Mouse (Mus musculus) brain, adult 2 months (tissue): Measurements from ENCODE around the gene Zfp61.
A peak's percentile ranks its signal among the peaks of the same experiment; 100 is the strongest.
"Not testable (repeated sequence)": the region's sequence is repeated elsewhere in the genome, so short reads cannot be mapped to it uniquely, and the experiment has no call there.

Experiments used
- DNase-seq: peaks from one replicate; pipeline ENCODE4 v3.0.0; 2011; ENCODE audit warnings: low read depth, low spot score

Zfp61 gene

DNA sequence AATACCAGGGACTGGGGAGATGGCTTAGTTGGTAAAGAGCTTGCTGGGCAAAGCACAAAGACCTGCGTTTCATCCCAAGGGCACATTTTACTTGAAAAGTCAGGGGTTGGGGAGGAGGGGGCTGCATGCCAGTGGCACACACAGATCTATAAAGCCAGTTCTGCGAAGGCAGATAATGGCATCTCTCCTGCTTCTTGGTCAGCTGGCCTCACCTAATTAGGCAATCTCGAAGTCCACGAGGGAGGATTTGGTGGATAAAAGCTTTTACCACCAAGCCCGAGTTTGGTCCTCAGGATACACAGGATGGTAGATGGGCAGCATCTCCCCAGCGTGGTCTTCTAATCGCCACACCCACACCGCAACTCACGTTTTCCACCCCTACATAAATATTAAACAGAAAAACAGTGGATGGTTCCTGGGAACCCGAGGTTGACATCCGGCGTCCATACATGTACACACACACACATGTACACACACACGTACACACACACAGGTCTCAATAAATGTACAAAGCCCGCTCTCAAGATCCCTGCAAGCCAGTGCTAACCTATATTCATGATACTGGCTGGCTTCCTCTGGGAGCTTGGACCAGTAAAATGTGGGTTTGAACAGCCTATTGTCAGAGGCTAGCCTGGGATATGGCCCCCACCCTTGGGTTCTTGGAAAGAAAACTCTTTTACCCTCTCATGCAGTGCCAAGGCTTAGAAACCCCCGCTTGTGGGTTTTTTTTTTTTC is 3.5 kb downstream of the Zfp61 start:
- DNase-seq = no peak

DNA sequence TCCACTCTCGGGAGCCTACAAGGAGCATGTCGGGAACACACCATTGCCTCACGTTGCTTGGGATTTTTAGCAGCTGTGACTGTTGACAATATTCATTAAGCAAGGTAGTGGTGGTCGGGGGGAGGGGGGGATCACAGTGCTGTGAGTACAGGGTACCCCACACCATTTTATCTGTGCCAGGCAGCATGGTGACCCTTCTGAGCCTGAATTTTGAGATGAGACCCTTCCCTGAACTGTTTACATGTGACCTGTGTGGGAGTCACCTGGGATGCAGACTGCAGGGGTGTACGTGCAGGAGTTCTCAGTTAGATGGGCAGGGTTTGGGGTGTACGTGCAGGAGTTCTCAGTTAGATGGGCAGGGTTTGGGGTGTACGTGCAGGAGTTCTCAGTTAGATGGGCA is 4.6 kb downstream of the Zfp61 start:
- no peak for DNase-seq

- no peak for DNase-seq
These were observed 5.7 kb downstream of the Zfp61 start for GRCm38 (mm10) chr7:24295376-24295775.

DNA sequence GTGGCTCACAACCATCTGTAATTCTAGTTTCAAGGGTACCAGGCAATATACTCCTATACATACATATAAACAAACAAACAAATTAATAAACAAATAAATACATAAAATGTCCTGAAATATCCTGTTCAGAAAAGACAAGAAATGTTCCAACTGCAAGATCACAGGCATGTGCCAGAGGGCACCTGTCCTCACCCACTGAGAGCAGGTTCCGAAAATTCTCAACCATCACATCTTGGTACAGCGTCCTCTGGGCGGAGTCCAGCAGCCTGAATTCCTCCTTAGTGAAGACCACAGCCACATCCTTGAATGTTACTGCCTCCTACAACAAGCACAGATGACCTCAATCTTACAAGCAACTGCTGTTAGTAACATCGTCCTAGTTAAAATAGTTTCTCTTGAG is 6.3 kb downstream of the Zfp61 start:
- DNase-seq = no peak

DNA sequence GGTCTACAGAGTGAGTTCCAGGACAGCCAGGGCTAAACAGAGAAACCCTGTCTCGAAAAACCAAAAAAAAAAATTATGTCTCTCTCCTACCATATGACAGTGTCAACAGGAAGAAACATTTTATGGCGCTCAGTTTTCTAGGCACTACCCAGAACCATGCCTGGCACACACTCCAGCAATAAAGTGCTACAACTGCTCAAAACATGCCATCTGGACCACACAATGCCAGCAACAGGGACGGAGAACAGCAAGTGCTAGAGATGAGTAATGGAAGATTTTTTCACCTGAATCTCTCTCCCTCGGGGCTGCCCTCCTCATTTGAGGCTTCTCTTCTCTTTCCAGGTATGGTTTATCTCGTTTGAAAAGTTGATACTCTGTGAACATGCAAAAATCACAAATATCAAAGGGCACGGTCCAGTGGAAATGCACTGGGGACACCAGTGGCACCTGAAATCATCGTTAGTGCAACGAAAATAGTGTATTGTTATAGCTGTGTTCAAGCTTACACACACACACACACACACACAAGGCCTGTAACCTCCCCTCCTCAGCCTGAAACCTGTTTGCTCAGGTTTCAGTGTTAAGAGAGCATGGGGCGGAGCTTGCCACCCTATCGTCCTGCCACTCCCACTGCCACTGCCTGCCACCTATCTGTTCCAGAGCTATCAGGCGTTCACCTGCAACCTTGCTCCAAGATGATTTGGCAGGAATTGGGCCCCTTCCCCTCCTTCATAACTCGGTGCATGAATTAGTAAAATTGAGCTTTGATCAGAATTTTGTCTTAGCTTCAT is 7.8 kb downstream of the Zfp61 start:
- peak; percentile 39 for DNase-seq

GRCm38 (mm10) chr7:24291387-24292090 is 9.5 kb downstream of the Zfp61 start:
- DNase-seq = no peak

DNA sequence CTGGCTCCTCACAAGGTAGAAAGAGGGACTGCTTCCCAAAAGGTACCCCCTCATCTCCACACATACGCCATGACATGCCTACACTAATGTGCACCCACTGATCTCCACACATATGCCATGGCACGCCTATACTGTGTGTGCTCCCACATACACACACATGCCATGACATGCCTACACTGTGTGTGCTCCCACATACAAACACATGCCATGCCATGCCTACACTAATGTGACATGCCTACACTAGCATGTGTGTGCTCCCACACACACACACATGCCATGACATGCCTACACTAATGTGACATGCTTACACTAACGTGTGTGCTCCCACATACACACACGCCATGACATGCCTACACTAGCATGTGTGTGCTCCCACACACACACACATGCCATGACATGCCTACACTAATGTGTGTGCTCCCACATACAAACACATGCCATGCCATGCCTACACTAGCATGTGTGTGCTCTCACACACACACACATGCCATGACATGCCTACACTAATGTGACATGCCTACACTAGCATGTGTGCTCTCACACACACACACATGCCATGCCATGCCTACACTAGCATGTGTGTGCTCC is 10.8 kb downstream of the Zfp61 start:
- DNase-seq = no peak

DNA sequence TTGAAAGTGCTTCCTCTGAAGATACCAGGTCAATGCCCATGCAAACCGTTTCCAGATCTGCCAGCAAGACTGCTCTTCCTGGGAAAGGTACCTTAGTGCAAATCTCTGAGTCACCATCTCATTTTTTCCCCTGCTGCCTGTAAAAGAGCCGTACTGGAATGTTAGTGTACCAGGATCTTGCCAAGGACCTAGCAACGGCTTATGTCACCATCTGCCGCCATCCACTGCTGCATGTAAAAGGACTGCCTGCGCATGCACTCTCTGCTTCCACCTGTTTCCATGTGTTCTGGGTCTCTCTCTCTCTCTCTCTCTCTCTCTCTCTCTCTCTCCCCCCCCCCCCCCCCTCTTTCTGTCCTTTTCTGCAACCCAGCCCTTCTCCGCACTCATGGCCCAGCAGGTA is 12.5 kb downstream of the Zfp61 start:
- peak; percentile 89 for DNase-seq

DNA sequence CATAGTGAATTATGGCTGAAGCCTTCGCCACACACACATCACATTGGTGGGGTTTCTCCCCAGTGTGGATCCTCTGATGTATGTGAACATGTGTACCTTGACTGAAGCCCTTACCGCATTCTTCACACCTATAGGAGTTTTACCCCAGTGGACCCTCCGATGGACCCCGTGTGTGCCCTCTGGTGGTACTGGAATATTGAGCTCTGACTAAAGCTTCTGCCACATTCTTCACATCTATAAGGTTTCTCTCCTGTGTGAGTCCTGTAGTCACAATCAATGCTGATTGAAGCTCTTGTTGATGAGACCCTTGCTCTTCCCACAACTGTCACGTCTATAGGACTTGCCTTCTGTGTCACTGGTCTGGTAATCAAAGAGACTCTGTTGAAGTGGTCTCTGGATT is 13.4 kb downstream of the Zfp61 start:
- DNase-seq = no peak

DNA sequence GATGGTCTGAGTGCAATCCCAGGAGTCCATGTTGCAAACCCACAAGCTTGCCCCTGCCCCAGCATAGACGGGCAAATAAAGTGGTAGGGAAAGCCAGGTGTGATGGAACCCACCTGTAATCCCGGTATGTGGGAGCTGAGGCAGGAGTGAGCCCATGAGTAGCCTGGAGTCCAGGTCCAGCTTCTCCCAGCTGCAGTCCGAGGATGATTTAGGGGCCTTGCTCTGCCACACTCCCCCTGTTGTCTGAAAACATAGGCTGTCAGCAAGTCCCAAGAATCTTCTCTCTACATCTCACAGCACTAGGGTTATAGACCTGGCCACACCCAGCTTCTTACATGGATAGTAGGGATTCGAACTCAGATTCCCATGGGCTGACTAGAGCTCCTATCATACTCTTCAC is 14.1 kb downstream of the Zfp61 start:
- DNase-seq = no peak

DNA sequence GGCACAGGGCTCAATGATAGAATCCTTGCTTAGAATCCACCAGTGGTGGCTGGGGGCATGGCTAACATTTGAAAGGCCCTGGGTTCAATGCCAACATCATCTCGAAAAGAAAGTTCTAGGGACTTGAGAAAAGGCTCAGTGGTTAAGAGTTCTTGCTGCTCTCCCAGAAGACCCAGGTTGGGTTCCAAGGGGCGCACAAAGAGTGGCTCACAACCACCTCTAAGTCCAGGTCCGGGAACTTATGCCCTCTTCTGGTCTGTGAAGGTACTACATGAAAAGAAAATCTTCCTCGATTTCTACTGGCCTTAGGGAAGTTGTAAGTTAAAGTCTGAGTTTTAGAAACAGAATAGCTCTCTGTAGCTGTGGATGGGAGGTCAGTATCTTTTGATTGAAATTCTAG is 14.9 kb downstream of the Zfp61 start:
- no peak for DNase-seq

DNA sequence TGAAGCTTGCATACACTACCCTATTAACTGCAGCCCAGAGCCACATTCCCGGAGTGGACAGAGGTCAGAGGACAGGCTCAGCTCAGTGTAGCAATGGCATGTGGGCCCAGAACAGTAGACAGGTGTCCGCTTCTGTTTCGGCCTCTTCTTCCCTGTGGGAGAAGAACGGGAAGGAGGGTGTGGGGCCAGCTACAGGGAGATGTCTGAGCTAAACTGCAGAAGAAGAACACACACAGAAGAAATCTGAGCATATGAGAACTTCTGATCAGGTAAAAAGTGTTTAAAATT is 20.2 kb downstream of the Zfp61 start:
- no peak for DNase-seq

- no peak for DNase-seq
These were observed 20.8 kb downstream of the Zfp61 start for GRCm38 (mm10) chr7:24280031-24280857.

- DNase-seq = not testable (repeated sequence)
These were observed 22.3 kb downstream of the Zfp61 start for GRCm38 (mm10) chr7:24278771-24279170.

GRCm38 (mm10) chr7:24274456-24274855 is 26.6 kb downstream of the Zfp61 start:
- DNase-seq = no peak

GRCm38 (mm10) chr7:24271191-24271590 is 29.8 kb downstream of the Zfp61 start:
- DNase-seq = no peak

GRCm38 (mm10) chr7:24270288-24270672 is 30.8 kb downstream of the Zfp61 start, which contains the start of gene Zfp93:
TSS of gene Zfp93 (plus strand) at chr7:24270420.
- peak; percentile 98 for DNase-seq

GRCm38 (mm10) chr7:24269667-24270287 is 31.3 kb downstream of the Zfp61 start:
- DNase-seq = no peak

DNA sequence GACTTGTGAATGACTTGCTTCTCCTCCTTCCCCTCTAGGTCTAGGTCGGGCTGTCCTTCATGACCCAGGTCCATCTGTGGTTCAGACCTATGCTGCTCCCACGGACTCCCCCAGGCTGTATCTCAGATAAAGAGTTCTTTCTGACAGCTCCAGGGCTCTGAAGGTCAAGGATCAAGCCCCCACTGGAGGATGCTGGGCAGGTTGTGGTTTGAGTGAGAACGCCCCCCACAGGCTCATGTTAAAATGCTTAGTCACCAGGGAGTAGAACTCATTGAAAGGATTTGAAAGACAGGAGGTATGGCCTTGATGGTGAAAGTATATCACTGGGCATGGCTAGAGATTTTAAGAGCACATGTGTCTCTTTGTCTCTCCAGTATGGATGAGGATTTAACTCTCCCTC is 31.8 kb downstream of the Zfp61 start:
- no peak for DNase-seq

DNA sequence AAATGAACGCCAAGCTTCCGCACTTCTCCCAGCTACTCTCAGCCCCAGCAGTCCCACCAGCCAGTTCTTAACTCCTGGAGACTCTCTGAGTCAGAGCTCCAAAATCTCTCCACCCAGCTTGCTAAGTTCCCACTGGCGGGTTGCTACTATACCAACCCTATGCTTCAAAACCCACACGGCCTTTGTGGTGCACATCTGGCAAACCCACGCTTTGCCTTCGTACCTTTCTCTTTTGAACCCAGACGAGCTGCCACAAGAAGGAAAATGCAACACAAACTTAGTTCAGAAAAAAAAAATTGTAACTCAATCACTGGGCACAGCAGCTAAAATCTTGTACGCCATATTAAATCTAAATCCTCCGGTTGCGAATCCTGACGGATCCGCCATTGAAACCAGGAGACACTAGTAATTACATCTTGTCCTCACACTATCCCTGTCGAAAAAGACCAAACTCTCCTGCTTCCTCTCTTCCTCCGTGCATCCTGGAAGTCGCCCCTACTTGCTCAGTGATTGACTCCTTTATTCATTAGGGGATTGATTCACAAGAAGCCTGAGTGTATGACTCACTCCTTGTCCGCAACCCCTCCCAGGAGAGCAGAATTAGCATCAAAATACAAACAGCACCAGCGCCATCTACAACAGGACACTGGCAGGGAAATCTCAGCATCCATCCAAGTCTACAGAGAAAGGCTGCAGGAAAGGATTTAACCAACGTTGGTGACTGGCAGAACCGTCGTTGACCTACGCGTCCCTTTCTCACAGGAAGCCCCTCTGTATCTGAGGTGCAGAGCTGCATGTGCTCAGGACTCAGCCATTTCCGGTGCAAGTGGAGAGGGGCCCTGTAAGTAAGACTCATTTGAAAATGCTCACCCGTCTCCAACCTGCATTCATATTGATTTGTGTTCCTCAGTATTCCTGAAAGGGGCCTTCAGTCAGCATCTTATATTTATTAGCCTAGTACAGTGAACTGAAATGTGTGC is 32.6 kb downstream of the Zfp61 start:
- DNase-seq = peak; percentile 39
